Mouse (Mus musculus) CH12.LX (cell line): ENCODE results near the gene Gm10130.
"Not testable (repeated sequence)": the region's sequence is repeated elsewhere in the genome, so short reads cannot be mapped to it uniquely, and the experiment has no call there.

Experiments used
- CTCF ChIP-seq, 2 experiments: IDR thresholded peaks in 1 of 2; conservative IDR thresholded peaks in 1 of 2; 2 replicates each; pipeline ENCODE4 v1.5.1; 2011 to 2012; ENCODE audit warnings: low read depth in 2 of 2, low read length in 2 of 2, improper control_type of control experiment in 1 of 2, inconsistent platforms in 1 of 2, mild to moderate bottlenecking in 1 of 2, moderate library complexity in 1 of 2
- HCFC1 ChIP-seq: IDR thresholded peaks from 2 replicates; pipeline ENCODE4 v1.6.1; 2012; ENCODE audit warnings: low read depth, mild to moderate bottlenecking, inconsistent platforms, low read length, improper control_type of control experiment
- KAT2A ChIP-seq: IDR thresholded peaks from 2 replicates; pipeline ENCODE4 v1.6.1; 2012; ENCODE audit warnings: low read length, improper control_type of control experiment, inconsistent platforms; ENCODE audit not compliant: insufficient replicate concordance
- MEF2A ChIP-seq: IDR thresholded peaks from 2 replicates; pipeline ENCODE4 v1.6.1; 2014; ENCODE audit warnings: low read depth, mild to moderate bottlenecking, inconsistent platforms, low read length, improper control_type of control experiment, borderline replicate concordance
- NELFE ChIP-seq: IDR thresholded peaks from 2 replicates; pipeline ENCODE4 v1.6.1; 2011; ENCODE audit warnings: low read depth, low read length, improper control_type of control experiment
- NRF1 ChIP-seq: IDR thresholded peaks from 2 replicates; pipeline ENCODE4 v1.6.1; 2014; ENCODE audit warnings: low read depth, mild to moderate bottlenecking, inconsistent platforms, low read length, improper control_type of control experiment, moderate library complexity
- PAX5 ChIP-seq: IDR thresholded peaks from 2 replicates; pipeline ENCODE4 v1.6.1; 2012; ENCODE audit warnings: low read length, inconsistent platforms, mixed read lengths
- POLR2A ChIP-seq: IDR thresholded peaks from 2 replicates; pipeline ENCODE4 v1.6.1; 2011; ENCODE audit warnings: low read depth, mild to moderate bottlenecking, improper control_type of control experiment, low read length
- RCOR1 ChIP-seq: conservative IDR thresholded peaks from 2 replicates; pipeline ENCODE4 v1.6.1; 2012; ENCODE audit warnings: low read depth, mild to moderate bottlenecking, inconsistent platforms, low read length, improper control_type of control experiment
- UBTF ChIP-seq: IDR thresholded peaks from 2 replicates; pipeline ENCODE4 v1.6.1; 2012; ENCODE audit warnings: low read depth, mild to moderate bottlenecking, inconsistent platforms, low read length, improper control_type of control experiment, moderate library complexity
- ZC3H11A ChIP-seq: IDR thresholded peaks from 2 replicates; pipeline ENCODE4 v1.6.1; 2012; ENCODE audit warnings: low read depth, mild to moderate bottlenecking, inconsistent platforms, low read length, improper control_type of control experiment
- ZNF384 ChIP-seq: IDR thresholded peaks from 2 replicates; pipeline ENCODE4 v1.6.1; 2012; ENCODE audit warnings: low read depth, low read length, improper control_type of control experiment, inconsistent platforms

GRCm38 (mm10) chr2:150385553-150386106, 62.1 kb downstream of the Gm10130 start:
- not testable (repeated sequence) for TF ChIP-seq CTCF (conservative IDR thresholded peaks at IDR 0.05 in 1 of 2, IDR thresholded peaks at IDR 0.05 in 1 of 2; ENCODE audit: low read depth in 2 of 2, low read length in 2 of 2); UBTF; NRF1; RCOR1; NELFE; ZC3H11A; POLR2A; ZNF384; PAX5; MEF2A; HCFC1; KAT2A
